Mouse (Mus musculus): ENCODE data around the gene H2-DMb2. TPM values are rescaled to one million over a fixed set of nuclear protein-coding genes. Genes with fewer than 3 reads are reported as not detected.

H2-DMb2 gene
- polyA plus RNA-seq, 1 experiment from 2014 or later, result 1.6 TPM

DNA sequence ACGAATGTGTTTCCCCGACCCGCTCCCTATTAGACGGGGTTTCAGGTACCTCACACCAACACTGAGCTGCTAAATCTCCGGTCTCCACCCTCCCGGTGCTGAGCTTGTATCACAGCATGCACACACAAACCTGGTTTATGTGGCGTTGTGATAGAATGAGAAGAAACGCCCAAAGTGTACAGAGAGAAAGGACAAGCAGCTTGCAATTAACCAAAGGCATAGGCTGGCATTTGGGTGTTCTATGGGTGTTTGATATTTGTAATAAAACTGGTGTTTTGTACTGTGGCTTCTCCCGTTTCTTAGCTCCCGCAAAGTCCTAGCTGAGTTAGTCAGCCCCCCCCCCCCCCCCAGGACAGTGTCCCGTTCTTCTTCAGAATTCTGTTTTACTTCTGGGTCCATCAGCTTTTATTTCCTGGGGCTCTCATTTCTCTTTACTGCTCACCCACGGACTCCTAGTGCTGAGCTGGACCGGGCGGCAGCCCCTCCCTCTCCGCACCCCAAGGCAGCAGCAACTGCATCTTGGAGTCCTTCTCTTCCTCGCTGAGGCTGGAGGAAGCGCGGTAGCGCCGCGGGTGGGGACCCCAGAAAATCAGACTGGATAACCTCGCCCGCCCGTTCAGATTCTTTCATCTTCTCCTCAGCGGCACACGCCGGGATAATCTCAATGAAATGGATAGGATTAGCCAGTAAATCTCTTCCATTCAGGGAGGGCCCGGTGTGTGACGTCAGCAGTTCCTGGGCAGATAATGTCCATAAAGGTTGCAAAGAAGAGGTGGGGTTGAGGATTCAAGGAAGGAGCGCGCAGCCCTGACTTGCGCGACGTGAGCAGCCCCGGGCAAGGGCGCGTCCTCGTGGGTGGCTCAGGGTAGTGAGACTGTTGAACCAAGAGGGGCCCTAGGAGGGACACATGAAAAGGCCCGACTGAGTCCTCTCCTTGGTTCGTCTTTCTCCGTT lies 54.1 kb downstream of the H2-DMb2 start, which contains the start of gene Psmb8:
TSS of gene Psmb8 (plus strand) at position 781 of the 954 bp plus-strand sequence.
- no peaks in the 10 kb centered on the region for H3K36me3 ChIP-seq (ENCODE audit: control insufficient read depth, insufficient read depth, low read length)
- peak within 1 kb of the TSS; percentile 79 for H3K4me2 ChIP-seq (ENCODE audit: low read depth, low read length)
- H3K9ac ChIP-seq (ENCODE audit: low read length), result peak within 1 kb of the TSS; percentile 60
- peaks cover 33% of the 10 kb centered on the region for H3K27me3 ChIP-seq (ENCODE audit: control insufficient read depth, insufficient read depth, low read depth, low read length)
- H3K27ac ChIP-seq (ENCODE audit: low read length), result no peak within 1 kb of the TSS
- no peaks in the 10 kb centered on the region for H3K9me3 ChIP-seq (ENCODE audit: control insufficient read depth, low read length)
- peak within 1 kb of the TSS; percentile 59 for H3K4me3 ChIP-seq (ENCODE audit: low read length)
- H3K4me1 ChIP-seq (replicated peaks; ENCODE audit: control insufficient read depth, insufficient read depth, low read length), result peaks cover 6% of the 10 kb centered on the region; the same call in 1 of the 2 replicates
- WGBS, result 5% methylated on average over 41 of the region's 41 CpGs
- ATAC-seq (ENCODE audit: low read depth), result peak; percentile 88

DNA sequence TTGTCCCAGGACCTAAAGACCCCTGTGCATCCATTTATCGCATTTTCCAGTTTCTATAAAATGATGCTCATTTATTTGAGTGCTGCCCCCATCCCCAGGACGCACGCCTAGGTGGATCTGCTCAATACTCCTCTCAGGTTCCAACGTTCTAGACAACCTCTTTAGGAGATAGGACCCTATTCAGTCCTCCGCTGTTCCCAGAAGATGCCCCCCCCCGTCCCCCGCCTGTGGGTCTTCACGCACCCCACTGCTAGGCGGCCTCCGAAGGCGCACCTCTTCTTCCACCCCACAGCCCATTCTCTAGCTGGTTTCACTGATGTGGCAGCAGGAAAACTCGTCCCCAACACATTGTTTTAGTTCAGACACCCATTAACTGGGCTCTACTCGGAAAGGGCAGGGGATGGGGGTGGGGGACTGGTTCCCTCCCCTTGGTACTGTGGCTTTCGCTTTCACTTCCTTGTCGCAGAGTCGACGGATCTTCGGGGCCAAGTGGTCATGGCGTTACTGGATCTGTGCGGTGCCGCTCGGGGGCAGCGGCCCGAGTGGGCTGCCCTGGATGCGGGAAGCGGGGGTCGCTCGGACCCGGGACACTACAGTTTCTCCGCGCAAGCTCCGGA lies 54.9 kb downstream of the H2-DMb2 start:
- Histone ChIP-seq H3K9ac (ENCODE audit: low read length) (peak overlapping the region; percentile 60), H3K4me2 (ENCODE audit: low read depth, low read length) (peak overlapping the region; percentile 79), H3K9me3 (ENCODE audit: control insufficient read depth, low read length) (no peaks in the 10 kb centered on the region), H3K27me3 (ENCODE audit: control insufficient read depth, insufficient read depth, low read depth, low read length) (peaks cover 31% of the 10 kb centered on the region), H3K36me3 (ENCODE audit: control insufficient read depth, insufficient read depth, low read length) (no peaks in the 10 kb centered on the region), H3K27ac (ENCODE audit: low read length) (no peak overlapping the region), H3K4me1 (replicated peaks; ENCODE audit: control insufficient read depth, insufficient read depth, low read length) (peaks cover 6% of the 10 kb centered on the region; the same call in 1 of the 2 replicates), H3K4me3 (ENCODE audit: low read length) (peak overlapping the region; percentile 59)
- peak; percentile 49 for ATAC-seq (ENCODE audit: low read depth)
- WGBS, result 3% methylated on average over 32 of the region's 32 CpGs

DNA sequence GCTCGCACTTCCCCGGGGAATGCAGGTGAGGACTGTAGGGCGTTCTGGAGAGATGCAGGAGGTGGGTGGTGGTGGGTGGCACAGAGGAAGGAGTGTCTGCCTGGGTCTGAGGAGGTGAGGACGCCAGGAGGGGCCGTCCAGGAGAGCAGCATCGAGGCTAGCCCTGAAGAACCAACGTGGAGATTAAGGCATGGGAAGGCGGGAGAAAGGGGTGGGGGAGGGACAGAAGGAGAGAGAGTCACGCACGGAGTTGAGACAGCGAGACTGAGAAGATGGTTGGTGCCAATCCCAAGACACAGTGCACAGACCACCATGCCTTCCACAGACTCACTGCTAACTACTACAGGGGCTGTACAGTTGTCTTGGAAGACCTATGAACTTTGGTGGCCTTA lies 55.4 kb downstream of the H2-DMb2 start:
- peaks cover 31% of the 10 kb centered on the region for H3K27me3 ChIP-seq (ENCODE audit: control insufficient read depth, insufficient read depth, low read depth, low read length)
- ATAC-seq (ENCODE audit: low read depth), result no peak
- WGBS, result 6% methylated on average over 11 of the region's 11 CpGs

DNA sequence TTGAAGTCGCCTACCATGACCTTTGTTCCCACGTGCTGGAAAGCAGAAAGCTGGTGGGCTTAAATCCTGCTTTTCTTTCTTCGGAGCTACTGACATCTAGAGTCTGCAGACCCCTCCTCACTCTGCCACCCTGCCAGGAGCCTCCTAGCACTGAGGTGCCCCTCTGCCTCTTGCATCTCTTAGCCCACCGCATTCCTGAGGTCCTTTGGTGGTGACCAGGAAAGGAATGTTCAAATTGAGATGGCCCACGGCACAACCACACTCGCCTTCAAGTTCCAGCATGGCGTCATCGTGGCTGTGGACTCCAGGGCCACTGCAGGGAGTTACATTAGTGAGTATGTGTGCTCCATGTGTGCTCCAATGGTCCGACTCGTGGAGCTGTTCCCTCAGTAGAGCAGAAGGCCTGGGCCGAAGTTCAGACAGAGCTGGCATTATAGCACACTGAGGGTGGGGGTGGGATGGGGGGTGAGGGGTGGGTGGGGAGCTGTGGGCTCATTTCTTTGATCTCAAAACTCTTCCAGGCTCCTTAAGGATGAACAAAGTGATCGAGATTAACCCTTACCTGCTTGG lies 56.0 kb downstream of the H2-DMb2 start:
- Histone ChIP-seq H3K9ac (ENCODE audit: low read length) (no peak overlapping the region), H3K9me3 (ENCODE audit: control insufficient read depth, low read length) (no peaks in the 10 kb centered on the region), H3K4me3 (ENCODE audit: low read length) (no peak overlapping the region), H3K36me3 (ENCODE audit: control insufficient read depth, insufficient read depth, low read length) (no peaks in the 10 kb centered on the region), H3K4me2 (ENCODE audit: low read depth, low read length) (no peak overlapping the region), H3K4me1 (replicated peaks; ENCODE audit: control insufficient read depth, insufficient read depth, low read length) (peaks cover 6% of the 10 kb centered on the region; the same call in 1 of the 2 replicates), H3K27me3 (ENCODE audit: control insufficient read depth, insufficient read depth, low read depth, low read length) (peaks cover 30% of the 10 kb centered on the region), H3K27ac (ENCODE audit: low read length) (no peak overlapping the region)
- ATAC-seq (ENCODE audit: low read depth), result no peak
- 60% methylated on average over 12 of the region's 12 CpGs for WGBS

More for the DNA sequence above, 55.4 kb downstream of the H2-DMb2 start:
- Histone ChIP-seq H3K9ac (ENCODE audit: low read length) (peak overlapping the region; percentile 60), H3K36me3 (ENCODE audit: control insufficient read depth, insufficient read depth, low read length) (no peaks in the 10 kb centered on the region), H3K4me2 (ENCODE audit: low read depth, low read length) (peak overlapping the region; percentile 79), H3K4me1 (replicated peaks; ENCODE audit: control insufficient read depth, insufficient read depth, low read length) (peaks cover 6% of the 10 kb centered on the region; the same call in 1 of the 2 replicates), H3K9me3 (ENCODE audit: control insufficient read depth, low read length) (no peaks in the 10 kb centered on the region), H3K27ac (ENCODE audit: low read length) (no peak overlapping the region), H3K4me3 (ENCODE audit: low read length) (peak overlapping the region; percentile 59)

DNA sequence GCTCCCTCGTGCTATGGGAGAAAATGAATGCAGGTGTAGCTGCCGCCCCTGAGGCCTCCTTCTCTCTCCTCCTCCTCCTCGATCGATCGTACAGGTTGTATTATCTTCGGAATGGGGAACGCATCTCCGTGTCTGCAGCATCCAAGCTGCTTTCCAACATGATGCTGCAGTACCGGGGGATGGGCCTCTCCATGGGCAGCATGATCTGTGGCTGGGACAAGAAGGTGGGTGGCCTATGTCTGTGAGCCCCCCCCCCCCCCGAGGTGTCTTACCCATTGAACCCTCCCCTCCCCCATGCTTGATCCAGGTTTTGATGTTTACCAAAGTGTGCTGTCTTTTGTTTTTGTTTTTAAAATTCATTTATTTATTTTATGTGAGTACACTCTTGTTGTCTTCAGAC lies 56.9 kb downstream of the H2-DMb2 start:
- no peak for ATAC-seq (ENCODE audit: low read depth)
- Histone ChIP-seq H3K4me1 (replicated peaks; ENCODE audit: control insufficient read depth, insufficient read depth, low read length) (peaks cover 8% of the 10 kb centered on the region), H3K9ac (ENCODE audit: low read length) (no peak overlapping the region), H3K36me3 (ENCODE audit: control insufficient read depth, insufficient read depth, low read length) (no peaks in the 10 kb centered on the region), H3K9me3 (ENCODE audit: control insufficient read depth, low read length) (no peaks in the 10 kb centered on the region), H3K27me3 (ENCODE audit: control insufficient read depth, insufficient read depth, low read depth, low read length) (peaks cover 24% of the 10 kb centered on the region), H3K4me2 (ENCODE audit: low read depth, low read length) (no peak overlapping the region), H3K27ac (ENCODE audit: low read length) (no peak overlapping the region), H3K4me3 (ENCODE audit: low read length) (no peak overlapping the region)
- 83% methylated on average over 10 of the region's 10 CpGs for WGBS

DNA sequence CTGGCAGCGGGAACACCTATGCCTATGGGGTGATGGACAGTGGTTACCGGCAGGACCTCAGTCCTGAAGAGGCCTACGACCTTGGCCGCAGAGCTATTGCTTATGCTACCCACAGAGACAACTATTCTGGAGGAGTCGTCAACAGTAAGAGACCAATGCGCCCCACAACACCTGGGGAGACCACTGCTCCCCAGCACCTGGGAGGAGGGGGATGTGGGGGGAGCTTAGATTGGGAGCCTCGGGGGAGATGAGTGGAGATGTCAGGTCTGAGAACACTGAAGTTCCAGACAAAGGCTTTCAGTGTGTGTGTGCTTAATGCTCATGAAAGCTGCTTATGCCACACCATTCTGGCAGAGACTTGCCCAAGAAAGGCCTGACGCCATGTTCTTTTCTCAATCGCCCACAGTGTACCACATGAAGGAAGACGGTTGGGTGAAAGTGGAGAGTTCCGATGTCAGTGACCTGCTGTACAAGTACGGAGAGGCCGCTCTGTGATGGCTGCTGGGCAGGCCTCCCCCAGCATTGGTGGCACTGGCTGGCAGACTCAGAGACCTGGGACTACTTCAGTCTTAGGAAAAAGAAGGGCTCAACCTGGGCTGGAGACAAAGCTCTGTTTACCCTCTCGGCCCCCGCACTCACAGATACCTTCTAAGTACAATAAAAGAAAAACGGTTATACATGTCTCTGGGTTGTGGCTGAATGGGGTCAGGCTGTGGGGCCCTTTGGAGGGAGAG lies 57.8 kb downstream of the H2-DMb2 start:
- Histone ChIP-seq H3K4me3 (ENCODE audit: low read length) (no peak overlapping the region), H3K36me3 (ENCODE audit: control insufficient read depth, insufficient read depth, low read length) (no peaks in the 10 kb centered on the region), H3K9me3 (ENCODE audit: control insufficient read depth, low read length) (no peaks in the 10 kb centered on the region), H3K4me2 (ENCODE audit: low read depth, low read length) (no peak overlapping the region), H3K27ac (ENCODE audit: low read length) (no peak overlapping the region), H3K27me3 (ENCODE audit: control insufficient read depth, insufficient read depth, low read depth, low read length) (peaks cover 23% of the 10 kb centered on the region), H3K9ac (ENCODE audit: low read length) (no peak overlapping the region), H3K4me1 (replicated peaks; ENCODE audit: control insufficient read depth, insufficient read depth, low read length) (peaks cover 16% of the 10 kb centered on the region)
- ATAC-seq (ENCODE audit: low read depth), result no peak
- 82% methylated on average over 16 of the region's 16 CpGs for WGBS

Other genes with a start within 250 kb of the H2-DMb2 start
- 0.26 TPM in 1 of 2 replicates, not detected in the other for gene Platr17, start 238.2 kb upstream of the H2-DMb2 start, polyA plus RNA-seq (2015; fragmentation: Nextera tagmentation; extraction: Ambion mirVana)
- 44.1 and 50.6 TPM in 2 replicates for gene Daxx, start 233.9 kb upstream of the H2-DMb2 start, polyA plus RNA-seq (2015; fragmentation: Nextera tagmentation; extraction: Ambion mirVana)
- 57.7 and 70.8 TPM in 2 replicates for gene Tapbp, start 227.4 kb upstream of the H2-DMb2 start, polyA plus RNA-seq (2015; fragmentation: Nextera tagmentation; extraction: Ambion mirVana)
- gene Zbtb22, start 227.4 kb upstream of the H2-DMb2 start, polyA plus RNA-seq (2015; fragmentation: Nextera tagmentation; extraction: Ambion mirVana), result 17.8 and 18.7 TPM in 2 replicates
- gene Rgl2, start 213.8 kb upstream of the H2-DMb2 start, polyA plus RNA-seq (2015; fragmentation: Nextera tagmentation; extraction: Ambion mirVana), result 49.5 and 51.7 TPM in 2 replicates
- gene Pfdn6, start 203.0 kb upstream of the H2-DMb2 start, polyA plus RNA-seq (2015; fragmentation: Nextera tagmentation; extraction: Ambion mirVana), result 143 and 151 TPM in 2 replicates
- 20.2 and 20.6 TPM in 2 replicates for gene Wdr46, start 202.6 kb upstream of the H2-DMb2 start, polyA plus RNA-seq (2015; fragmentation: Nextera tagmentation; extraction: Ambion mirVana)
- 5.5 and 5.6 TPM in 2 replicates for gene B3galt4, start 191.8 kb upstream of the H2-DMb2 start, polyA plus RNA-seq (2015; fragmentation: Nextera tagmentation; extraction: Ambion mirVana)
- 49.4 and 50.5 TPM in 2 replicates for gene Vps52, start 187.5 kb upstream of the H2-DMb2 start, polyA plus RNA-seq (2015; fragmentation: Nextera tagmentation; extraction: Ambion mirVana)
- gene Rps18, start 187.3 kb upstream of the H2-DMb2 start, polyA plus RNA-seq (2015; fragmentation: Nextera tagmentation; extraction: Ambion mirVana), result 1,739 and 1,825 TPM in 2 replicates
- 55.5 and 83.8 TPM in 2 replicates for gene H2-K1, start 143.0 kb upstream of the H2-DMb2 start, polyA plus RNA-seq (2015; fragmentation: Nextera tagmentation; extraction: Ambion mirVana)
- gene Ring1, start 118.6 kb upstream of the H2-DMb2 start, polyA plus RNA-seq (2015; fragmentation: Nextera tagmentation; extraction: Ambion mirVana), result 15.0 and 15.2 TPM in 2 replicates
- gene H2-Ke6, start 115.2 kb upstream of the H2-DMb2 start, polyA plus RNA-seq (2015; fragmentation: Nextera tagmentation; extraction: Ambion mirVana), result 40.9 and 41.6 TPM in 2 replicates
- 188 and 191 TPM in 2 replicates for gene Slc39a7, start 111.6 kb upstream of the H2-DMb2 start, polyA plus RNA-seq (2015; fragmentation: Nextera tagmentation; extraction: Ambion mirVana)
- 49.6 and 49.9 TPM in 2 replicates for gene Rxrb, start 111.5 kb upstream of the H2-DMb2 start, polyA plus RNA-seq (2015; fragmentation: Nextera tagmentation; extraction: Ambion mirVana)
- gene Col11a2, start 103.9 kb upstream of the H2-DMb2 start, polyA plus RNA-seq (2015; fragmentation: Nextera tagmentation; extraction: Ambion mirVana), result 2.6 and 3.7 TPM in 2 replicates
- 0.23 and 1.0 TPM in 2 replicates for gene H2-Oa, start 51.0 kb upstream of the H2-DMb2 start, polyA plus RNA-seq (2015; fragmentation: Nextera tagmentation; extraction: Ambion mirVana)
- 11.8 and 12.7 TPM in 2 replicates for gene H2-DMa, start 23.8 kb upstream of the H2-DMb2 start, polyA plus RNA-seq (2015; fragmentation: Nextera tagmentation; extraction: Ambion mirVana)
- 97.8 and 100 TPM in 2 replicates for gene Brd2, start 20.7 kb upstream of the H2-DMb2 start, polyA plus RNA-seq (2015; fragmentation: Nextera tagmentation; extraction: Ambion mirVana)
- gene H2-DMb1, start 9.8 kb downstream of the H2-DMb2 start, polyA plus RNA-seq (2015; fragmentation: Nextera tagmentation; extraction: Ambion mirVana), result 3.7 and 6.2 TPM in 2 replicates
- 7.2 and 9.7 TPM in 2 replicates for gene Tap1, start 44.2 kb downstream of the H2-DMb2 start, polyA plus RNA-seq (2015; fragmentation: Nextera tagmentation; extraction: Ambion mirVana)
- 8.8 and 12.8 TPM in 2 replicates for gene Psmb9, start 44.5 kb downstream of the H2-DMb2 start, polyA plus RNA-seq (2015; fragmentation: Nextera tagmentation; extraction: Ambion mirVana)
- gene Psmb8, start 54.4 kb downstream of the H2-DMb2 start, polyA plus RNA-seq (2015; fragmentation: Nextera tagmentation; extraction: Ambion mirVana), result 21.4 and 37.2 TPM in 2 replicates
- gene Tap2, start 60.2 kb downstream of the H2-DMb2 start, polyA plus RNA-seq (2015; fragmentation: Nextera tagmentation; extraction: Ambion mirVana), result 12.2 and 18.1 TPM in 2 replicates
- gene H2-Ob, start 95.6 kb downstream of the H2-DMb2 start, polyA plus RNA-seq (2015; fragmentation: Nextera tagmentation; extraction: Ambion mirVana), result 0.35 and 0.53 TPM in 2 replicates
- 15.1 and 36.2 TPM in 2 replicates for gene H2-Ab1, start 114.4 kb downstream of the H2-DMb2 start, polyA plus RNA-seq (2015; fragmentation: Nextera tagmentation; extraction: Ambion mirVana)
- 9.0 and 18.1 TPM in 2 replicates for gene H2-Aa, start 144.5 kb downstream of the H2-DMb2 start, polyA plus RNA-seq (2015; fragmentation: Nextera tagmentation; extraction: Ambion mirVana)
- gene H2-Eb1, start 162.6 kb downstream of the H2-DMb2 start, polyA plus RNA-seq (2015; fragmentation: Nextera tagmentation; extraction: Ambion mirVana), result 6.5 and 13.5 TPM in 2 replicates
- 0.04 TPM in 1 of 2 replicates, not detected in the other for gene H2-Eb2, start 182.4 kb downstream of the H2-DMb2 start, polyA plus RNA-seq (2015; fragmentation: Nextera tagmentation; extraction: Ambion mirVana)
- 0.09 TPM in 1 of 2 replicates, not detected in the other for gene Btnl2, start 211.5 kb downstream of the H2-DMb2 start, polyA plus RNA-seq (2015; fragmentation: Nextera tagmentation; extraction: Ambion mirVana)
- not detected in 2 replicates for gene Btnl1, start 233.8 kb downstream of the H2-DMb2 start, polyA plus RNA-seq (2015; fragmentation: Nextera tagmentation; extraction: Ambion mirVana)

All from lung, embryonic 16.5 days (tissue).